Mouse (Mus musculus): ENCODE data around the gene Rflnb.

GRCm38 (mm10) chr11:75983194-75983593 is 44.4 kb downstream of the Rflnb start:
- TF ChIP-seq CTCF (IDR thresholded peaks at IDR 0.05; ENCODE audit: extremely low read depth, insufficient read depth, insufficient read length, insufficient replicate concordance) (no peak), POLR2A (IDR thresholded peaks at IDR 0.05; ENCODE audit: low read depth, low read length) (no peak)
